In genomic region chr1:172220414-172220813, GRCm38 (mm10) we compare ENCODE assay signal across 10 mouse cellular contexts. TPM values are rescaled to one million over a fixed set of nuclear protein-coding genes. Genes with fewer than 3 reads are reported as not detected.
DNase-seq lines count a peak whose midpoint lies in the region; ATAC-seq and TF ChIP-seq lines count a peak whose summit lies in the region.
"Had no signal": no experiment of that assay in that cellular context is flagged by ENCODE, and none has a peak within 500 bp of the region (broad histone marks: within the 10 kb centered on the region; RNA-seq: fewer than 3 reads in every experiment).

No protein-coding gene starts in this region.

- no peak for TF ChIP-seq POLR2A in liver, adult 2 months (IDR thresholded peaks at IDR 0.05; ENCODE audit: extremely low read depth, insufficient read depth, low read length)

- peak overlapping the region; percentile 59 for H3K27ac ChIP-seq in liver, adult 2 months (replicated peaks; ENCODE audit: insufficient read depth, low read depth, low read length)
- H3K27ac ChIP-seq in embryonic facial prominence, embryonic 14.5 days (replicated peaks; ENCODE audit: low read depth, low read length) = peak overlapping the region; percentile 92
- H3K27ac ChIP-seq in heart, embryonic 14.5 days (replicated peaks in 1 of 2; ENCODE audit: control insufficient read depth in 1 of 2, insufficient read depth in 1 of 2, low read depth in 2 of 2, low read length in 2 of 2) = peak overlapping the region; percentile 90 to 97
- peak overlapping the region; percentile 85 for H3K27ac ChIP-seq in kidney, embryonic 16.5 days (ENCODE audit: low read length)
- no peak overlapping the region; the same call in 1 of the 2 replicates for H3K27ac ChIP-seq in midbrain, postnatal 0 days (ENCODE audit: low read depth, low read length)
- H3K27ac ChIP-seq: neural tube, embryonic 12.5 days had no signal

- H3K79me2 ChIP-seq in liver, adult 2 months (ENCODE audit: control insufficient read depth, insufficient read depth, low read length) = no peaks in the 10 kb centered on the region

- H3K27me3 ChIP-seq in liver, adult 2 months (ENCODE audit: control insufficient read depth, insufficient read depth, low read length) = no peaks in the 10 kb centered on the region
- no peaks in the 10 kb centered on the region for H3K27me3 ChIP-seq in embryonic facial prominence, embryonic 14.5 days (replicated peaks; ENCODE audit: control insufficient read depth, insufficient read depth, low read length)
- H3K27me3 ChIP-seq in heart, embryonic 14.5 days (ENCODE audit: control insufficient read depth, insufficient read depth, low read length) = no peaks in the 10 kb centered on the region
- H3K27me3 ChIP-seq in kidney, embryonic 16.5 days (ENCODE audit: insufficient read depth, low read length) = no peaks in the 10 kb centered on the region
- no peaks in the 10 kb centered on the region for H3K27me3 ChIP-seq in midbrain, postnatal 0 days (ENCODE audit: insufficient read depth, low read length)
- H3K27me3 ChIP-seq: neural tube, embryonic 12.5 days had no signal

- H3K9ac ChIP-seq in liver, adult 2 months (ENCODE audit: low read depth, low read length) = no peak overlapping the region
- H3K9ac ChIP-seq in embryonic facial prominence, embryonic 14.5 days (ENCODE audit: low read depth, low read length) = no peak overlapping the region
- peak overlapping the region; percentile 65 for H3K9ac ChIP-seq in heart, embryonic 14.5 days (ENCODE audit: low read length)
- no peak overlapping the region; the same call in 1 of the 2 replicates for H3K9ac ChIP-seq in kidney, embryonic 16.5 days (replicated peaks; ENCODE audit: low read length)
- no peak overlapping the region for H3K9ac ChIP-seq in midbrain, postnatal 0 days (replicated peaks; ENCODE audit: low read length, poor library complexity, severe bottlenecking)
- H3K9ac ChIP-seq: neural tube, embryonic 12.5 days had no signal

- H3K4me3 ChIP-seq in liver, adult 2 months (ENCODE audit: insufficient read depth, low read depth, low read length) = no peak overlapping the region
- no peak overlapping the region for H3K4me3 ChIP-seq in embryonic facial prominence, embryonic 14.5 days (ENCODE audit: low read depth, low read length)
- no peak overlapping the region for H3K4me3 ChIP-seq in heart, embryonic 14.5 days (ENCODE audit: control insufficient read depth in 1 of 2, insufficient read depth in 1 of 2, low read depth in 1 of 2, low read length in 2 of 2)
- no peak overlapping the region for H3K4me3 ChIP-seq in kidney, embryonic 16.5 days (ENCODE audit: low read length)
- H3K4me3 ChIP-seq in midbrain, postnatal 0 days (ENCODE audit: low read depth, low read length) = no peak overlapping the region
- H3K4me3 ChIP-seq: neural tube, embryonic 12.5 days had no signal

- no peak for TF ChIP-seq CTCF in liver, adult 2 months (IDR thresholded peaks at IDR 0.05; ENCODE audit: low read depth, low read length)
- TF ChIP-seq CTCF in midbrain, postnatal 0 days (IDR thresholded peaks at IDR 0.05) = no peak

- peak; percentile 39; the same call in 1 of the 2 replicates for ATAC-seq in embryonic facial prominence, embryonic 14.5 days (ENCODE audit: low read depth)
- ATAC-seq in heart, embryonic 14.5 days (ENCODE audit: insufficient number of reproducible peaks, insufficient read depth, low FRiP score, low read depth) = peak; percentile 76
- peak; percentile 17; the same call in 1 of the 2 replicates for ATAC-seq in kidney, embryonic 16.5 days (ENCODE audit: low FRiP score, low TSS enrichment)
- ATAC-seq in midbrain, postnatal 0 days (ENCODE audit: low FRiP score) = peak; percentile 21; the same call in 1 of the 2 replicates
- ATAC-seq in granulocyte monocyte progenitor cell, adult 5-6 weeks (replicated peaks; ENCODE audit: poor library complexity, severe bottlenecking) = no peak

- DNase-seq in liver, adult 2 months (ENCODE audit: extremely low read depth, low read depth, low spot score) = peak; percentile 25
- no peak for DNase-seq in liver
- peak; percentile 94 for DNase-seq in embryonic facial prominence, embryonic 14.5 days (ENCODE audit: low spot score)
- DNase-seq in midbrain, postnatal 0 days (ENCODE audit: low spot score) = peak; percentile 88
- DNase-seq in ovary, postnatal 14 days (ENCODE audit: low spot score) = no peak

- no peak overlapping the region for H3K4me2 ChIP-seq in embryonic facial prominence, embryonic 14.5 days (ENCODE audit: low read depth, low read length)
- H3K4me2 ChIP-seq in heart, embryonic 14.5 days (ENCODE audit: low read length) = peak overlapping the region; percentile 52
- no peak overlapping the region; the same call in 1 of the 2 replicates for H3K4me2 ChIP-seq in kidney, embryonic 16.5 days (replicated peaks; ENCODE audit: low read depth, low read length)
- no peak overlapping the region for H3K4me2 ChIP-seq in midbrain, postnatal 0 days (ENCODE audit: low read depth, low read length, poor library complexity, severe bottlenecking)
- H3K4me2 ChIP-seq: neural tube, embryonic 12.5 days had no signal

- WGBS in liver, adult 2 months = 63% methylated on average over 10 of the region's 10 CpGs
- 21% methylated on average over 10 of the region's 10 CpGs for WGBS in embryonic facial prominence, embryonic 14.5 days
- 11% methylated on average over 10 of the region's 10 CpGs for WGBS in heart, embryonic 14.5 days
- 34% methylated on average over 10 of the region's 10 CpGs for WGBS in kidney, embryonic 16.5 days
- 29% methylated on average over 10 of the region's 10 CpGs for WGBS in midbrain, postnatal 0 days

- H3K9me3 ChIP-seq in embryonic facial prominence, embryonic 14.5 days (ENCODE audit: control insufficient read depth, low read length) = no peaks in the 10 kb centered on the region
- H3K9me3 ChIP-seq in heart, embryonic 14.5 days (ENCODE audit: control insufficient read depth, low read length) = no peaks in the 10 kb centered on the region
- no peaks in the 10 kb centered on the region for H3K9me3 ChIP-seq in kidney, embryonic 16.5 days (ENCODE audit: low read length)
- H3K9me3 ChIP-seq in midbrain, postnatal 0 days (ENCODE audit: low read length) = no peaks in the 10 kb centered on the region
- H3K9me3 ChIP-seq: G1E; neural tube, embryonic 12.5 days had no signal

- no peaks in the 10 kb centered on the region for H3K36me3 ChIP-seq in liver, adult 2 months (ENCODE audit: control insufficient read depth, insufficient read depth, low read length)
- no peaks in the 10 kb centered on the region for H3K36me3 ChIP-seq in embryonic facial prominence, embryonic 14.5 days (ENCODE audit: control insufficient read depth, insufficient read depth, low read length)
- H3K36me3 ChIP-seq in heart, embryonic 14.5 days (ENCODE audit: control insufficient read depth, insufficient read depth, low read length) = no peaks in the 10 kb centered on the region
- H3K36me3 ChIP-seq in kidney, embryonic 16.5 days (ENCODE audit: insufficient read depth, low read length) = no peaks in the 10 kb centered on the region
- H3K36me3 ChIP-seq in midbrain, postnatal 0 days (ENCODE audit: insufficient read depth, low read length) = no peaks in the 10 kb centered on the region
- H3K36me3 ChIP-seq: G1E; neural tube, embryonic 12.5 days had no signal

- 0 out of 2 replicates have a peak, but pooled peaks cover 3% of the 10 kb centered on the region for H3K4me1 ChIP-seq in liver, adult 2 months (ENCODE audit: control insufficient read depth, insufficient read depth, low read length)
- H3K4me1 ChIP-seq in embryonic facial prominence, embryonic 14.5 days (ENCODE audit: control insufficient read depth, insufficient read depth, low read length) = peaks cover 38% of the 10 kb centered on the region
- H3K4me1 ChIP-seq in heart, embryonic 14.5 days (ENCODE audit: control insufficient read depth in 2 of 2, insufficient read depth in 2 of 2, low read length in 2 of 2) = peaks cover 51 to 67% of the 10 kb centered on the region in 2 experiments
- peaks cover 46% of the 10 kb centered on the region for H3K4me1 ChIP-seq in kidney, embryonic 16.5 days (ENCODE audit: insufficient read depth, low read length)
- peaks cover 15% of the 10 kb centered on the region for H3K4me1 ChIP-seq in midbrain, postnatal 0 days (ENCODE audit: insufficient read depth, low read length)

RNA-seq across cellular contexts. Expression of gene Casq1, which starts 0.7 kb away (rescaled TPM):
- total RNA-seq in liver, adult 2 months (2014; rRNA removed) = 0.07 and 0.74 TPM in 2 replicates
- 0.16 and 0.21 TPM in 2 replicates for polyA plus RNA-seq in liver, adult 2 months (2012; rRNA removed)
- 39.4 and 74.3 TPM in 2 replicates for polyA plus RNA-seq in embryonic facial prominence, embryonic 14.5 days (2014; fragmentation: Nextera tagmentation; extraction: Ambion mirVana)
- polyA plus RNA-seq in heart, embryonic 14.5 days (2014; fragmentation: Nextera tagmentation; extraction: Ambion mirVana) = 138 and 148 TPM in 2 replicates
- 5.2 and 5.6 TPM in 2 replicates for polyA plus RNA-seq in kidney, embryonic 16.5 days (2015; fragmentation: Nextera tagmentation; extraction: Ambion mirVana)
- total RNA-seq in midbrain, postnatal 0 days (2014; rRNA removed) = 0.99 TPM in 1 of 2 replicates, not detected in the other
- 1.3 and 2.2 TPM in 2 replicates for polyA plus RNA-seq in midbrain, postnatal 0 days (2015; fragmentation: Nextera tagmentation; extraction: Ambion mirVana)
- not detected in 2 replicates for total RNA-seq in granulocyte monocyte progenitor cell, adult 5-6 weeks (2014; fragmentation: Nextera tagmentation)
- not detected in 2 replicates for total RNA-seq in granulocyte monocyte progenitor cell, adult 5-6 weeks (2017)
- total RNA-seq: G1E had no signal
- polyA plus RNA-seq: G1E had no signal

RNA-seq across cellular contexts. Expression of gene Pea15a, which starts 13.8 kb away (rescaled TPM):
- 9.4 and 13.1 TPM in 2 replicates for total RNA-seq in liver, adult 2 months (2014; rRNA removed)
- polyA plus RNA-seq in liver, adult 2 months (2012; rRNA removed) = 8.4 and 10.2 TPM in 2 replicates
- polyA plus RNA-seq in embryonic facial prominence, embryonic 14.5 days (2014; fragmentation: Nextera tagmentation; extraction: Ambion mirVana) = 149 and 150 TPM in 2 replicates
- 160 and 166 TPM in 2 replicates for polyA plus RNA-seq in heart, embryonic 14.5 days (2014; fragmentation: Nextera tagmentation; extraction: Ambion mirVana)
- 129 and 132 TPM in 2 replicates for polyA plus RNA-seq in kidney, embryonic 16.5 days (2015; fragmentation: Nextera tagmentation; extraction: Ambion mirVana)
- 311 and 342 TPM in 2 replicates for total RNA-seq in midbrain, postnatal 0 days (2014; rRNA removed)
- 501 and 555 TPM in 2 replicates for polyA plus RNA-seq in midbrain, postnatal 0 days (2015; fragmentation: Nextera tagmentation; extraction: Ambion mirVana)
- 3.5 and 6.0 TPM in 2 replicates for total RNA-seq in granulocyte monocyte progenitor cell, adult 5-6 weeks (2014; fragmentation: Nextera tagmentation)
- total RNA-seq in granulocyte monocyte progenitor cell, adult 5-6 weeks (2017) = 1.2 and 1.7 TPM in 2 replicates

RNA-seq across cellular contexts. Expression of gene Atp1a4, which starts 37.8 kb away (rescaled TPM):
- total RNA-seq in liver, adult 2 months (2014; rRNA removed) = 0.07 and 0.09 TPM in 2 replicates
- polyA plus RNA-seq in liver, adult 2 months (2012; rRNA removed) = 0.02 TPM in 1 of 2 replicates, not detected in the other
- 0.05 TPM in 1 of 2 replicates, not detected in the other for polyA plus RNA-seq in embryonic facial prominence, embryonic 14.5 days (2014; fragmentation: Nextera tagmentation; extraction: Ambion mirVana)
- polyA plus RNA-seq in heart, embryonic 14.5 days (2014; fragmentation: Nextera tagmentation; extraction: Ambion mirVana) = 0.23 and 0.26 TPM in 2 replicates
- polyA plus RNA-seq in kidney, embryonic 16.5 days (2015; fragmentation: Nextera tagmentation; extraction: Ambion mirVana) = 0.05 TPM in 1 of 2 replicates, not detected in the other
- 0.05 and 0.14 TPM in 2 replicates for total RNA-seq in midbrain, postnatal 0 days (2014; rRNA removed)
- polyA plus RNA-seq in midbrain, postnatal 0 days (2015; fragmentation: Nextera tagmentation; extraction: Ambion mirVana) = 0.05 TPM in 1 of 2 replicates, not detected in the other
- not detected in 2 replicates for total RNA-seq in granulocyte monocyte progenitor cell, adult 5-6 weeks (2014; fragmentation: Nextera tagmentation)
- total RNA-seq in granulocyte monocyte progenitor cell, adult 5-6 weeks (2017) = not detected in 2 replicates
- polyA plus RNA-seq: G1E; neural tube, embryonic 12.5 days had no signal

RNA-seq across cellular contexts. Expression of gene Igsf8, which starts 41.0 kb away (rescaled TPM):
- total RNA-seq in liver, adult 2 months (2014; rRNA removed) = 3.6 and 9.7 TPM in 2 replicates
- polyA plus RNA-seq in liver, adult 2 months (2012; rRNA removed) = 15.3 and 26.3 TPM in 2 replicates
- polyA plus RNA-seq in embryonic facial prominence, embryonic 14.5 days (2014; fragmentation: Nextera tagmentation; extraction: Ambion mirVana) = 57.2 and 60.4 TPM in 2 replicates
- 20.7 and 24.7 TPM in 2 replicates for polyA plus RNA-seq in heart, embryonic 14.5 days (2014; fragmentation: Nextera tagmentation; extraction: Ambion mirVana)
- polyA plus RNA-seq in kidney, embryonic 16.5 days (2015; fragmentation: Nextera tagmentation; extraction: Ambion mirVana) = 60.2 and 69.7 TPM in 2 replicates
- 114 and 115 TPM in 2 replicates for total RNA-seq in midbrain, postnatal 0 days (2014; rRNA removed)
- 79.6 and 88.8 TPM in 2 replicates for polyA plus RNA-seq in midbrain, postnatal 0 days (2015; fragmentation: Nextera tagmentation; extraction: Ambion mirVana)
- 53.7 and 58.4 TPM in 2 replicates for total RNA-seq in granulocyte monocyte progenitor cell, adult 5-6 weeks (2014; fragmentation: Nextera tagmentation)
- 24.8 and 25.0 TPM in 2 replicates for total RNA-seq in granulocyte monocyte progenitor cell, adult 5-6 weeks (2017)

Comparison
In these comparisons a context has a peak if more than half of its experiments do, and no peak if none do; other contexts are left out.
1. DNase-seq: peak in liver, adult 2 months (single experiment), embryonic facial prominence, embryonic 14.5 days (single experiment) and midbrain, postnatal 0 days (single experiment); none in liver (single experiment) and ovary, postnatal 14 days (single experiment).
2. RNA of gene Pea15a, which starts 13.8 kb away (polyA plus RNA-seq): 501 to 555 TPM in midbrain, postnatal 0 days, 160 to 166 TPM in heart, embryonic 14.5 days, 149 to 150 TPM in embryonic facial prominence, embryonic 14.5 days and 129 to 132 TPM in kidney, embryonic 16.5 days; 8.4 to 10.2 TPM in liver, adult 2 months; every median in the first group is over 10 times any median in the second.